Mouse (Mus musculus): ENCODE measurements around the gene Dennd1b.

The Dennd1b gene

GRCm38 (mm10) chr1:139180481-139181149 is 217.4 kb downstream of the Dennd1b start:
- DNase-seq (ENCODE audit: low spot score in 2 of 2) = peak in 1 of 2 experiments; percentile 31

- no peak for DNase-seq (ENCODE audit: low spot score in 2 of 2)
These were observed 229.4 kb downstream of the Dennd1b start for GRCm38 (mm10) chr1:139192635-139193034.

- no peak for DNase-seq (ENCODE audit: low spot score in 2 of 2)
These were observed 230.8 kb downstream of the Dennd1b start for GRCm38 (mm10) chr1:139194011-139194410.

GRCm38 (mm10) chr1:139194428-139195028 is 231.3 kb downstream of the Dennd1b start:
- no peak for DNase-seq (ENCODE audit: low spot score in 2 of 2)

GRCm38 (mm10) chr1:139203026-139203425 is 239.8 kb downstream of the Dennd1b start:
- DNase-seq (ENCODE audit: low spot score in 2 of 2) = no peak

GRCm38 (mm10) chr1:139206259-139206658 is 243.0 kb downstream of the Dennd1b start:
- DNase-seq (ENCODE audit: low spot score in 2 of 2) = no peak

GRCm38 (mm10) chr1:139209796-139210195 is 246.6 kb downstream of the Dennd1b start:
- peak; percentile 28 to 60 for DNase-seq (ENCODE audit: low spot score in 2 of 2)

GRCm38 (mm10) chr1:139210505-139210904 is 247.3 kb downstream of the Dennd1b start:
- no peak for DNase-seq (ENCODE audit: low spot score in 2 of 2)

- no peak for DNase-seq (ENCODE audit: low spot score in 2 of 2)
These were observed 252.1 kb downstream of the Dennd1b start for GRCm38 (mm10) chr1:139215311-139215710.

- no peak for DNase-seq (ENCODE audit: low spot score in 2 of 2)
These were observed 260.6 kb downstream of the Dennd1b start for GRCm38 (mm10) chr1:139223804-139224203.

GRCm38 (mm10) chr1:139224309-139224949 is 261.2 kb downstream of the Dennd1b start:
- DNase-seq (ENCODE audit: low spot score in 2 of 2) = no peak
